Mouse (Mus musculus): ENCODE measurements at regions not wholly inside any gene's neighbourhood (a gene's known extent, or its start where the extent isn't known, plus 50 kb on each side); places are given as distances from the start of the nearest gene placed in this dataset.

- TF ChIP-seq FLI1 (IDR thresholded peaks at IDR 0.05; ENCODE audit: low read length) (no peak), GATA1 (IDR thresholded peaks at IDR 0.05; ENCODE audit: borderline replicate concordance, low read length) (no peak)
Measured at GRCm38 (mm10) chr9:50416677-50417076, 71.9 kb upstream of the Rpl10-ps3 start.

Measured in megakaryocyte, embryonic 14.5 days (primary cell).